25 mouse cellular contexts compared by ENCODE assay signal in genomic region chr3:76294394-76294793, GRCm38 (mm10).
DNase-seq lines count a peak whose midpoint lies in the region; ATAC-seq lines count a peak whose summit lies in the region.
"Had no signal": no experiment of that assay in that cellular context is flagged by ENCODE, and none has a peak within 500 bp of the region (broad histone marks: within the 10 kb centered on the region; RNA-seq: fewer than 3 reads in every experiment).

No protein-coding gene starts in this region.

- peak; percentile 10; the same call in 1 of the 2 replicates for ATAC-seq in forebrain, embryonic 13.5 days
- no peak for ATAC-seq in forebrain, embryonic 12.5 days (ENCODE audit: low FRiP score)
- ATAC-seq in midbrain, embryonic 14.5 days (ENCODE audit: low FRiP score, low TSS enrichment), result no peak
- ATAC-seq in neural tube, embryonic 11.5 days (ENCODE audit: insufficient read depth, low FRiP score, low TSS enrichment), result peak; percentile 58; the same call in 1 of the 2 replicates
- no peak for ATAC-seq in inflammation-experienced regulatory T-cells, adult 6 months
- ATAC-seq: forebrain, postnatal 0 days; intestine, postnatal 0 days; lung, postnatal 0 days had no signal

- DNase-seq in midbrain, embryonic 10.5 days (ENCODE audit: low spot score), result peak; percentile 15
- DNase-seq in midbrain, embryonic 14.5 days, result no peak
- peak; percentile 55 for DNase-seq in embryo, embryonic 10 days (ENCODE audit: low spot score)
- DNase-seq in neural tube, embryonic 11.5 days (ENCODE audit: low spot score), result peak; percentile 55
- DNase-seq in left cerebral cortex, postnatal 10 days (ENCODE audit: extremely low spot score in 1 of 2, low spot score in 2 of 2), result no peak
- DNase-seq: adrenal gland, postnatal 25 days; cerebellum, adult 9-11 months; forebrain, postnatal 0 days; heart, adult 2 months; kidney, adult 9 months; kidney, postnatal 10 days; thymus, adult 2 months; thymus, postnatal 36 days had no signal

- H3K36me3 ChIP-seq in forebrain, embryonic 13.5 days (ENCODE audit: poor library complexity, severe bottlenecking), result no peaks in the 10 kb centered on the region
- no peaks in the 10 kb centered on the region for H3K36me3 ChIP-seq in forebrain, embryonic 12.5 days (replicated peaks)
- H3K36me3 ChIP-seq in midbrain, embryonic 10.5 days, result no peaks in the 10 kb centered on the region
- H3K36me3 ChIP-seq in midbrain, embryonic 14.5 days (ENCODE audit: control insufficient read depth, insufficient read depth, low read length), result no peaks in the 10 kb centered on the region
- no peaks in the 10 kb centered on the region for H3K36me3 ChIP-seq in neural tube, embryonic 11.5 days (ENCODE audit: control insufficient read depth, insufficient read depth, low read length)
- H3K36me3 ChIP-seq: embryonic facial prominence, embryonic 12.5 days; forebrain, embryonic 10.5 days; heart, embryonic 12.5 days; limb, embryonic 12.5 days; liver, embryonic 15.5 days; midbrain, embryonic 12.5 days had no signal

- H3K4me1 ChIP-seq in forebrain, embryonic 13.5 days, result no peaks in the 10 kb centered on the region
- no peaks in the 10 kb centered on the region for H3K4me1 ChIP-seq in forebrain, embryonic 12.5 days
- peaks cover 4% of the 10 kb centered on the region; the same call in 1 of the 2 replicates for H3K4me1 ChIP-seq in midbrain, embryonic 10.5 days
- H3K4me1 ChIP-seq in midbrain, embryonic 14.5 days (ENCODE audit: control insufficient read depth, insufficient read depth, low read length), result no peaks in the 10 kb centered on the region
- no peaks in the 10 kb centered on the region for H3K4me1 ChIP-seq in neural tube, embryonic 11.5 days (ENCODE audit: control insufficient read depth, insufficient read depth, low read length)
- H3K4me1 ChIP-seq: embryonic facial prominence, embryonic 12.5 days; heart, embryonic 12.5 days; limb, embryonic 12.5 days; liver, embryonic 15.5 days had no signal

- intact Hi-C loops in left cerebral cortex, postnatal 10 days (cut with DNase I), result no loop called here

- no peaks in the 10 kb centered on the region for H3K27me3 ChIP-seq in forebrain, embryonic 13.5 days
- H3K27me3 ChIP-seq in forebrain, embryonic 12.5 days, result no peaks in the 10 kb centered on the region
- H3K27me3 ChIP-seq in midbrain, embryonic 10.5 days (ENCODE audit: low read depth, poor library complexity, severe bottlenecking), result no peaks in the 10 kb centered on the region
- no peaks in the 10 kb centered on the region for H3K27me3 ChIP-seq in midbrain, embryonic 14.5 days (ENCODE audit: control insufficient read depth, insufficient read depth, low read length)
- H3K27me3 ChIP-seq in neural tube, embryonic 11.5 days (ENCODE audit: control insufficient read depth, insufficient read depth, low read length), result no peaks in the 10 kb centered on the region
- H3K27me3 ChIP-seq: embryonic facial prominence, embryonic 12.5 days; heart, embryonic 12.5 days; limb, embryonic 12.5 days; liver, embryonic 15.5 days; midbrain, embryonic 12.5 days had no signal

- H3K27ac ChIP-seq in forebrain, embryonic 13.5 days, result no peak overlapping the region
- H3K27ac ChIP-seq in forebrain, embryonic 12.5 days, result no peak overlapping the region
- H3K27ac ChIP-seq in midbrain, embryonic 10.5 days (replicated peaks), result no peak overlapping the region; the same call in 1 of the 2 replicates
- no peak overlapping the region for H3K27ac ChIP-seq in midbrain, embryonic 14.5 days (replicated peaks; ENCODE audit: low read depth, low read length)
- H3K27ac ChIP-seq in neural tube, embryonic 11.5 days (ENCODE audit: low read depth, low read length), result peak overlapping the region; percentile 35; the same call in 1 of the 2 replicates
- H3K27ac ChIP-seq: embryonic facial prominence, embryonic 12.5 days; forebrain, embryonic 10.5 days; heart, adult 2 months; limb, embryonic 12.5 days; liver, embryonic 15.5 days; macrophage; midbrain, embryonic 12.5 days had no signal

- no peaks in the 10 kb centered on the region for H3K9me3 ChIP-seq in forebrain, embryonic 13.5 days (replicated peaks)
- no peaks in the 10 kb centered on the region for H3K9me3 ChIP-seq in forebrain, embryonic 12.5 days
- H3K9me3 ChIP-seq in midbrain, embryonic 10.5 days (replicated peaks), result no peaks in the 10 kb centered on the region
- no peaks in the 10 kb centered on the region for H3K9me3 ChIP-seq in midbrain, embryonic 14.5 days (ENCODE audit: control insufficient read depth, low read length)
- no peaks in the 10 kb centered on the region for H3K9me3 ChIP-seq in neural tube, embryonic 11.5 days (ENCODE audit: control insufficient read depth, low read length)
- H3K9me3 ChIP-seq: embryonic facial prominence, embryonic 12.5 days; forebrain, embryonic 10.5 days; heart, embryonic 12.5 days; limb, embryonic 12.5 days; liver, embryonic 15.5 days; midbrain, embryonic 12.5 days had no signal

- 11% methylated on average over 1 of the region's 1 CpGs for whole genome bisulfite sequencing in forebrain, embryonic 13.5 days
- WGBS in forebrain, embryonic 12.5 days, result 6% methylated on average over 1 of the region's 1 CpGs
- WGBS in midbrain, embryonic 10.5 days, result 6% methylated on average over 1 of the region's 1 CpGs
- WGBS in midbrain, embryonic 14.5 days, result 5% methylated on average over 1 of the region's 1 CpGs
- 9% methylated on average over 1 of the region's 1 CpGs for WGBS in neural tube, embryonic 11.5 days

- H3K4me3 ChIP-seq in forebrain, embryonic 13.5 days, result no peak overlapping the region
- no peak overlapping the region for H3K4me3 ChIP-seq in forebrain, embryonic 12.5 days (replicated peaks)
- H3K4me3 ChIP-seq in midbrain, embryonic 10.5 days, result no peak overlapping the region
- H3K4me3 ChIP-seq in midbrain, embryonic 14.5 days (replicated peaks; ENCODE audit: low read depth, low read length), result no peak overlapping the region
- H3K4me3 ChIP-seq in neural tube, embryonic 11.5 days (ENCODE audit: low read depth, low read length), result no peak overlapping the region
- H3K4me3 ChIP-seq: embryonic facial prominence, embryonic 12.5 days; forebrain, embryonic 10.5 days; heart, adult 2 months; heart, embryonic 12.5 days; limb, embryonic 12.5 days; liver, embryonic 15.5 days; midbrain, embryonic 12.5 days had no signal

- H3K4me2 ChIP-seq in forebrain, embryonic 13.5 days, result no peak overlapping the region
- H3K4me2 ChIP-seq in forebrain, embryonic 12.5 days, result no peak overlapping the region
- H3K4me2 ChIP-seq in midbrain, embryonic 14.5 days (ENCODE audit: low read length), result no peak overlapping the region
- H3K4me2 ChIP-seq in neural tube, embryonic 11.5 days (ENCODE audit: low read depth), result no peak overlapping the region
- H3K4me2 ChIP-seq: embryonic facial prominence, embryonic 12.5 days; heart, embryonic 12.5 days; limb, embryonic 12.5 days; liver, embryonic 15.5 days; midbrain, embryonic 12.5 days had no signal

- no peak overlapping the region for H3K9ac ChIP-seq in forebrain, embryonic 13.5 days
- H3K9ac ChIP-seq in forebrain, embryonic 12.5 days, result no peak overlapping the region
- no peak overlapping the region for H3K9ac ChIP-seq in midbrain, embryonic 14.5 days (replicated peaks; ENCODE audit: low read length)
- H3K9ac ChIP-seq in neural tube, embryonic 11.5 days (ENCODE audit: low read length), result no peak overlapping the region
- H3K9ac ChIP-seq: embryonic facial prominence, embryonic 12.5 days; forebrain, postnatal 0 days; heart, embryonic 12.5 days; limb, embryonic 12.5 days; liver, embryonic 15.5 days; midbrain, embryonic 12.5 days had no signal

Comparison
In these comparisons a context has a peak if more than half of its experiments do, and no peak if none do; other contexts are left out.
1. ATAC-seq: peak in forebrain, embryonic 13.5 days (single experiment) and neural tube, embryonic 11.5 days (single experiment); none in forebrain, embryonic 12.5 days (single experiment), midbrain, embryonic 14.5 days (single experiment) and inflammation-experienced regulatory T-cells, adult 6 months (single experiment).
2. DNase-seq: peak in midbrain, embryonic 10.5 days (single experiment), embryo, embryonic 10 days (single experiment) and neural tube, embryonic 11.5 days (single experiment); none in midbrain, embryonic 14.5 days (single experiment) and left cerebral cortex, postnatal 10 days (0 of 2).